Mouse (Mus musculus) heart, postnatal 4 days (tissue): ENCODE data around the gene Mdga1. TPM values are rescaled to one million over a fixed set of nuclear protein-coding genes. Genes with fewer than 3 reads are reported as not detected.

Source experiments
- DNase-seq: peaks from one replicate; pipeline ENCODE4 v3.0.0; 2021
- total RNA-seq, 2 experiments: library from RNA; stranded (reverse); gene quantifications; 2 replicates each; pipeline ENCODE4 v1.2.3; 2021

The Mdga1 gene
- 10 to 100 TPM; 16.9 to 17.3 TPM for total RNA-seq

GRCm38 (mm10) chr17:29970037-29970555, at the start of gene Mdga1:
Mdga1 (minus strand) TSS chr17:29970087.
- DNase-seq, result no peak

DNA sequence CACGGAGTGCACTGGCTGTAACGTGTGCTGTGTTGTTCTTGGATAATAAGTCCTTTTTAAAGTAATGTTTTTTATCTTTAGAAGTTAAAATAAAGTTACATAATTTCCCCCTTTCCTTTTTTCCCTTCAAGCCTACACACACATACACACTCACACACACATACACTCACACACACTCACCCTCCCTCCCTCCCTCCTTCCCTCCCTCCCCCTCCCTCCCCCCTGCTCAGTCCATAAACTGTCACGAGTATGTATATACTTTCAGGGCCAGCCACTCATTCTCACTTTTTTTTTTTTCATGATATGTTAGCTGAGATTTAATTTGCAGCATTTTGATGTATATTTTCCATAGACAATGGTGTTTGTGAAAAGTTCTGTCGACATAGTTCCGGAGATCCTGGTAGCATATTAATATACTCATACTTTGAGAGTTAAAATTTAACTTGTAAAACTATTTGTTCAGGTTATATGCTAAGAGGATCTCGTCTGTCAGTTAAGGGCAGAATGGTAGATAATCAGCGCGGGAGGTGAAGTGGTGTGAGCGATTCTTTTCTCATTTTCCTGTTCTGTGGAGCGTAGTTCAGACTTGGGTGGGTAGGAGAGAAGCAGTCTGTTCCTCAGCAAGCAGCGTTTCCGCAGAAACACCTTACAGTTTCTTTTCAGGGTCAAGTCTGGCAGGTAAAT, 49.2 kb upstream of the Mdga1 start:
- DNase-seq, result no peak

- DNase-seq, result no peak
Observed at GRCm38 (mm10) chr17:30014660-30015059, 44.8 kb upstream of the Mdga1 start.

DNA sequence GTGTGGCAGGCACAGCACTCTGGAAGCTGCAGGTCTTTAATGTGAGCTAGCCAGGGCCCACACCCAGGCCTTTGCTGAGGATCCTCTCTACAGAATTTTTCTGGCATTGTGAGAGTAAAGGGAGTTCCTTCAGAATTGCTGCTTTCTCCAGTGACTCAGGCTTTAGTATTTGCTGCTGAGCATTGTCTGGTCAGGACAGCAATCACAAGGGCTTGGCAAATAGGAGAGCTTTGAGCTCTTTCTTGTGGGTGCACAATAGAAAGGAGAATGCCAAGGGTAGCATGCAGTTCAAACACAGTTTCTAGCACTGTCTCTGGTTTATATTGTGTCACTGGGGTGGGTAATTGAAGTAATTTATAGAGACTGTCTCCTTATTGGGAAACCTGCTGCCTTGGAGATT, 38.5 kb upstream of the Mdga1 start:
- no peak for DNase-seq

DNA sequence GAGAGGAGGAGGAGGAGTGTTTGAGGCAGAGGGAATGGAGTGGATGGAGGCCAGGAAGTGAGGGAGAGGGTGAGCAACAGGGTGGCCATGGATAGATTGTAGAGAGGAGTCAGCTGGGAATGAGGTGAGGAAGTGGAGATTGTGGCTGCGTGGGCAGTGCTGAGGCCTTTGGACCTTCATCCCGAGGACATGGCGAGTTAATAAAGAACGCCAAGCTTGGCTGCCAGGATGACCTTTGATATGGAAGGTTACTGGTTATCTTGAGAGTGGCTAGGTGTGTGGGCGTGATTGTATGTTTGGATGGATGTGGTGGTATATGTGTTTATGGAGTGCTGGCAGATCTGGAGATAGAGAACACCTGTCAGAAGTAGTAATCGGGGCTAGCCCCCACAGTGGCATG, 38.0 kb upstream of the Mdga1 start:
- DNase-seq, result no peak

GRCm38 (mm10) chr17:30006877-30007276, 37.0 kb upstream of the Mdga1 start:
- DNase-seq, result no peak

DNA sequence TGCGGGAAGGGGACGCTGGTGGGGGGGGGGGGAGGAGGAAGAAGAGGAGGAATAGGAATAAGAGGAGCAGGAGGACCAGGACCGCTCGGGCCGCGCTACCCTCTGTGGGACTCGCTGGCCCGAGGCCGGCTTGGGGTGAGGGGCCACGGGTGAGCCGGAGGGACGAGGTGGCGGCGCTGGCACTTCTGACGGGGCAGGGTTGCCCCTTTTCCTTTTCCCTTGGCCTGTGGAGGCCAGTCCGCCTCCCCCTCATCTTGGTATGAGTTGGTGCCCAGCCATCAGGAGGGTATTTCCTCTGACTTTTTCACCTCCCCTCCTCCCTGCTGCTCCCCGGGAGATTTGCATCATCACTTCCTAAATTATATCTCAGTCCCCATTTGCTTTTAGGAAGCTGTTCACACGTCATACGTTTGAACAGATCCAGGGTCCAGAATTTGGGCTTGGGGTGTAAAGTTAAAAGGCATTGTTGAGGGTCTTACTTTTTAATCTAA, 35.6 kb upstream of the Mdga1 start:
- DNase-seq, result peak; percentile 35

DNA sequence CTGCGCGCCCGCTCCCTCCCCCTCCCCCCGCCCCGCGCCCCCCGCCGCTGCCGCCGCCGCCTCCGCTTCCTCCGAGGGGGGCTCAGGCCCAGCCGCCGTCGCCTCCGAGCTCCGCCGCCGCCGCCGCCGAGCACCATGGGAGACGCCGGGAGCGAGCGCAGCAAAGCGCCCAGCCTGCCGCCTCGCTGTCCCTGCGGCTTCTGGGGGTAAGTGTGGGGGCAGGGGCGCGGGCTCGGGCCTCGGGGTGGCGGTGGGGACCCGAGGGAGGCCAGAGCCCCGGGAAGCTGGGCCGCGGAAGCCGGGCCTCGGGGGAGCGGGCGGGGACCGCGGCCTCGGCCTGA, 35.2 kb upstream of the Mdga1 start:
- DNase-seq, result no peak

GRCm38 (mm10) chr17:30004203-30005102, 34.6 kb upstream of the Mdga1 start, which contains the start of gene Zfand3:
Zfand3 (plus strand) TSS chr17:30004733.
- DNase-seq, result peak; percentile 97

DNA sequence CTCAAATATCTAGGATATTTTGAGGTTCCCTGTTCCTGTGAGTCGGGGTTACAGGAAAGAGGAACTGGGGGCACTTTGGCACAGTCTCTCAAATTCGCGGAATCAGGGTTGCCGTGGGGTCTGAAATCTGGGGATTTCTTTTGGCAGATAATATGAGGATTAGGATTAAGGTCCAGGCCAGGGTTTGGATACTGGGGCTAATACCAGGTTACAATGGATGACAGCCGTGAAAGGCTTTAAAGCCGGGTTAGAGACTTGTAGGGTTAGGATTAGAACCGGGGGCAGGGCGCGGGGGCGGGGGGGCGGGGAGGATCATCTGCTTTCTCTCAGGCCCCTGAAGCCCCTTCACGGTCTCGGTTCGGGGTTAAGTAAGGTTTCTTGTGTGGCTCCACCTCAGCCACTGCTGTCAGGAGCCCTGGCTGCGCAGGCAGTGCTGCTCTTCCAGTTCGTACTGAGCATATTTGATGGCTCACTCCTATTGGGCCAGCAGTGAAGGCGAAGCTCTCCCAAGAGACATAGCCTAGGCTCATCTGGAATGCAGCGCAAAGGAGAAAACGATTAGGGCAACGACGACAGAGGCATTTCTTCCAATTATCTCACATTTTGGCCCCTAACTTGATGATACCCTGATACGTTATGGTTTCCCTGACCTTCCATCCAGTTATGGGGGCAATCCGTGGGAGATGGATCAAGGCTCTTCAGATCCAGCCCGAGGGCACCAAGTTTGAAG, 28.8 kb upstream of the Mdga1 start:
- no peak for DNase-seq

- DNase-seq, result no peak
Observed at GRCm38 (mm10) chr17:29997726-29998125, 27.8 kb upstream of the Mdga1 start.

- no peak for DNase-seq
Observed at GRCm38 (mm10) chr17:29995986-29996385, 26.1 kb upstream of the Mdga1 start.

DNA sequence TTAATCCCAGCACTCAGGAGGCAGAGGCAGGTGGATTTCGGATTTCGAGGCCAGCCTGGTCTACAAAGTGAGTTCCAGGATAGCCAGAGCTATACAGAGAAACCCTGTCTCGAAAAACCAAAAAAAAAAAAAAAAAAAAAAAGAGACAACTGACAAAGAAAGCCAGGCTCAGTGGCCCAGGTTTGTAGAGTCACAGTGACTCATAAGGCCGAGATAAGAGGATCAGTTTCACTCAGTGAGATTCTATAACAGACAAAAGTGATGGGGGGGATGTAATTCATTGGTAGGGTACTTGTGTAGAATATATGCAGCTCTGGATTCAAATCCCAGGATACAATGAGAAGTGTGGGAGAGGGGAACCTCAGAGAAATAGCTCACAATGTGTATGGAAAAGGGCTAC, 24.6 kb upstream of the Mdga1 start:
- DNase-seq, result no peak

GRCm38 (mm10) chr17:29994011-29994410, 24.1 kb upstream of the Mdga1 start:
- no peak for DNase-seq

GRCm38 (mm10) chr17:29993488-29993887, 23.6 kb upstream of the Mdga1 start:
- DNase-seq, result no peak

GRCm38 (mm10) chr17:29990845-29991244, 21.0 kb upstream of the Mdga1 start:
- no peak for DNase-seq

DNA sequence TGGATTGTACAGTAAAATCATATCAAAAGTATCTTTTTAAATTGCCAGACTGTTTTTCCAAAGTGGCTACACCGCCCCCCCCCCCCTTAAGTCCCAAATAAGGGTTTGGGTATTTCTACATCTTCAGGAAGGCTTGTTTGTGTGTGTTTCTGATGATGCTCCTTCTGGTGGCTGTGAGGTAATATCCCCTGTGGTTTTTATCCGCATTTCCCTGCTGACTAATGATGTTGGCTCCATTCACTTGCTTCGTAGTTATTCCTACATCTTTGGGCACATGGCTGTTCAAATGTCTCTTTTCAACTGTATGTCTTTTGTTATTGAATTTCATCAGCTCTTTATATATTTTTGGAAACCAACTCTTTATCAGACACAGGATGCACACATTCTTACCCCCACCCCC, 20.2 kb upstream of the Mdga1 start:
- no peak for DNase-seq

GRCm38 (mm10) chr17:29989653-29990052, 19.8 kb upstream of the Mdga1 start:
- DNase-seq, result no peak

GRCm38 (mm10) chr17:29988141-29988540, 18.3 kb upstream of the Mdga1 start:
- no peak for DNase-seq

- peak; percentile 30 for DNase-seq
Observed at GRCm38 (mm10) chr17:29985534-29985933, 15.6 kb upstream of the Mdga1 start.

DNA sequence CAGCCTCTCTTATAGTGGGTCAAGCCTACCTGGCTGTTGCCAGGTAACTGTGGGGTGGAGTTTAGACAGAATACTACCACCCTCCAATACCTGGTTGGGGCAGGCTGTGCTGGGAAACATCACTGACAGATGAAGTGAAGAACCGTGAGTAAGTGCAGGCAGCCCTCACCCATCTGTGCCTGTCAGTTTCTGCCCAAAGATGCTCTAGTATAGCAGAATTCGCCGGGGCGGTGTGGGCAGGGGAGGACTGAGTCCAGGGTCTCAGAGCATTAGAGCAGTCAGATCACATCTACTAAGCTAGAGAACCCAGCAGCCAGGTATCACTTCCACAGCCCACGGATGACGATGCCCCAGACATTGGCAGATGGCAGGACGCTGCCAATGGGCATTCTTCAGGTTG, 15.0 kb upstream of the Mdga1 start:
- DNase-seq, result no peak

GRCm38 (mm10) chr17:29983190-29983589, 13.3 kb upstream of the Mdga1 start:
- DNase-seq, result no peak

- no peak for DNase-seq
Observed at GRCm38 (mm10) chr17:29981568-29981967, 11.7 kb upstream of the Mdga1 start.
